Mouse (Mus musculus): Measurements from ENCODE around the gene Mrps2.
"Not testable (repeated sequence)": the region's sequence is repeated elsewhere in the genome, so short reads cannot be mapped to it uniquely, and the experiment has no call there.

Mrps2 gene

DNA sequence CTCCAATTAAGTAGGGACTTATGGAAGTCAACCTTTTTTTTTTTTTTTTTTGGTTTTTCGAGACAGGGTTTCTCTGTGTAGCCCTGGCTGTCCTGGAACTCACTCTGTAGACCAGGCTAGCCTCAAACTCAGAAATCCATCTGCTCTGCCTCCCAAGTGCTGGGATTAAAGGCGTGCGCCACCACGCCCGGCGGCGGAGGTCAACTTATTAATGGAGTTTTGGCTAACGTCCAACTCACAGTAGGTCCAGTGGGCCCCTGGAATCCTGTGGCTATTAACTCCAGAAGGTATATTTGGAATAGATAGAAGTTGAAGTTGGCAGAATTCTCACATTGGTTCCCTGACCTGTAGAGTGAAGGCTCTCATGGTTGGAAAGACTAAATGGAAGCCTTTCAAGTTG lies 4.1 kb downstream of the Mrps2 start:
- DNase-seq (ENCODE audit: low read depth, low spot score), result not testable (repeated sequence)

DNA sequence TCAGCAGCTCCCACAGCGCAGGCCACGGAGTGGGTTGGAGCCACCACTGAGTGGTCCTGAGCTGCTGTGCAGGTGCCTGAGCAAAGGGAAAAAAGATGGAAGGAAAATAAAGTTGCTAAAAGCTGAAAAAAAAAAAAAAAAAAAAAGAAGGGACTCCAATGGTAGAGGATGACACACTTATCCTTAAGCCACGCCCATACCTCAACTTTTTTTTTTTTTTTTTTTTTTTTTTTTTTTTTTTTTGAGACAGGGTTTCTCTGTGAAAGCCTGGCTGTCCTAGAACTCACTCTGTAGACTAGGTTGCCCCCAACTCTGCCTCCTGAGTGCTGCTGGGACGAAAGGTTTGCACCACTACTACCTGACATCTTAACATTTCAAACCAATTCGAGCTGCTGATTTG lies 10.1 kb downstream of the Mrps2 start:
- DNase-seq (ENCODE audit: low read depth, low spot score), result not testable (repeated sequence)

DNA sequence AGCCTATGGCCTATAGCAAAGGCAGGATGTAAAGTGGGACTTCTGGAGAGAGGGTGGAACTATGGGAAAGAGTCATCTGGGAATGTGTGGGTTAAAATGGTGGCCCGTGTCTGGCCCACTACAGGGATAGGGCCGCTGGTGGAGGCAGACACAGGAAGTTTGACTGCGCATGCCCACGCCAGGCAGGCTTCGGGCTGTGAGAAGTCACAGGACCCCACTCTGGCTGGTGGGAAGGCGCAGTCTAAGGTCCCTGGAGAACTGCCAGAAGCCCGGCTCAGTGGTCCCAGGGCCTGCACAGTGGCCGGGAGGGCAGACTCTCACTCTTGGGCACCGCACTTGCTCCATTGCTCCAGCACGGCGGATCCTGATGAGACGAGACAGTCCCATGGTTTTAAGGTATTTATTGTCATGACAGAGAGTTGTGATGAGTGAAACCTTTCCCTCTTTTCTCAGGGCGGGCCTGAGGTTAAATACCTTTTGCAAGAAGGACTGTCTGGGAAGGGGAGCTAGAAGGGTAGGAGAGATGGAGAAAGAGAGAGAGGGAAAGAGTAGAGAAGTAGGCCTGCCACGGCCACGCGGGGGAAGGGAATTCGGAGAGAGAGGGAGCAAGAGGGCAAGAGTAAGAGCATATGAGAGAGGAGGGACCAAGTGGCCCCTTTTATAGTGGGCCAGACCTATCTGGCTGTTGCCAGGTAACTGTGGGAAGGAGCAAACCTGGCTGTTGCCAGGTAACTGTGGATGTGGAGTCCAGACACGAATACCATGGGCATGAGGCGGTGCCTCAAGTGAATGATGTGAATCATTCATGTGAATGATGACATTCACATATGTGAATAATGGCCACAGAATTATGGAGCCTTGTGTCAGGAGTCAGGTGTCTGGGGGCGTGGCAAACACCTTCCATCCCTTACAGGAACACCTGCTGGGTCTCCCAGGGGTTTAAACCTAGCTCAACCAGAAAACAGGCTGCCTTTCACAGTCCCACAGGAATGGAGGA lies 11.6 kb downstream of the Mrps2 start:
- DNase-seq (ENCODE audit: low read depth, low spot score), result peak; percentile 8

DNA sequence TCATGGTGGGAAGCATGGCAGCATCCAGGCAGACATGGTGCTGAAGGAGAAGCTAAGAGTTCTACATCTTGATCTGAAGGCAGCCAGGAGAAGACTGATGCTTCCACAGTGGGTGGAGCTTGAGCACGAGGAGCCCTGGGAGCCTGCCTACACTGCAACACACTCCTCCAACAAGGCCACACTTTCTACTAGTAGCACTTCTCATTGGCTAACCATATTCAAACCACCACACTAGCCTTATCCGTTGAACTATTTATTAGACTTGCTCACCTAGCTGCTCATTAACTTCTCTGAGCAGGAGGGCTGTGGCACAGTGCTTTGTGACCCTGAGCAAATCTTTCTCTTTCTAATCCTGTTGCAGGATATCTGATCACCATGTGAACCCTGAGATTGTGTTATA lies 16.0 kb downstream of the Mrps2 start:
- DNase-seq (ENCODE audit: low read depth, low spot score), result no peak

DNA sequence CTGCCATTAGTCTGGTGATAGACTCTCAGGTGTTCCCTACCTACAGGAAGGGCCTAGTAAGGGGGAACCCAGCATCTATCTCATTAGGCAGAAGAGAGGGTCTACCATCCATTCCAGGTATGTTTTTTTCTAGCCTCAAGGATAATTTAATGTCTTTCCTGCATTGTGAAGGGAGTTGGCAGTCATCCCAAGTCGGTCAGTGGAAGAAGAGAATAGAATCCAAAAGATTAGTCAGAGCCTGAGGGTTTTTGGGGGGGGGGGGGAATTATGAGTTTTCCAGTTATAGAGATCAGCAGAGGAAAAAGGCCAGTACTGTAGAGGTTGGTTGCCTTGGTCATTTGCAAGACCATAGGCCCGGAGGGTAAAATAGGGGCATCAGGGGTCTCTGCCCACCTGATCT lies 26.7 kb downstream of the Mrps2 start:
- DNase-seq (ENCODE audit: low read depth, low spot score), result no peak

DNA sequence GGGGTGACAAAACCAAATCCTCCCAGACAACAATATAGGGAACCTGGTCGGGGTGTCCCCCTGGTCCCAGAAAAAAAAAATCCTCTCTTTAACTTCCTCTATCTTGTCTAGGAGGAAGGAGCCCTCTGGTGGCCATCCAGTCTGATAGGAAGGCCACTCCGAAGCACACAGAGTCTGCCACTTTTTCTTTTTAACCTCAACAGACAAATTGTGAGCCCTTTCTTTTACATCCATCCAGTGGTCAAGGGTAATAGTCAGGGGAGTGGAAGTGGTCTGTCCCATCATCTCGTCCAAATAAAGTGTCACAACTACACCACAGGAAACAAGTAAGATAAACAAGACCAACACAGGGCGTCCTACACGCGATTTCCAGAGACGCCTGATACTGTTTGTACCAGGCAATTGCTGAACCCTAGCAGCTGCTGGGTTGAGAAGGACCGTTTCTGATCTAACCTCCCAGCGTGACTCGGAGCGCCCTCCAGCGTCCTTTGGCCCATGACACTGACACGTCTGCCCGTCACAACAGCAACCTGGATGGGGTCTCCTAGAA lies 27.4 kb downstream of the Mrps2 start:
- no peak for DNase-seq (ENCODE audit: low read depth, low spot score)

DNA sequence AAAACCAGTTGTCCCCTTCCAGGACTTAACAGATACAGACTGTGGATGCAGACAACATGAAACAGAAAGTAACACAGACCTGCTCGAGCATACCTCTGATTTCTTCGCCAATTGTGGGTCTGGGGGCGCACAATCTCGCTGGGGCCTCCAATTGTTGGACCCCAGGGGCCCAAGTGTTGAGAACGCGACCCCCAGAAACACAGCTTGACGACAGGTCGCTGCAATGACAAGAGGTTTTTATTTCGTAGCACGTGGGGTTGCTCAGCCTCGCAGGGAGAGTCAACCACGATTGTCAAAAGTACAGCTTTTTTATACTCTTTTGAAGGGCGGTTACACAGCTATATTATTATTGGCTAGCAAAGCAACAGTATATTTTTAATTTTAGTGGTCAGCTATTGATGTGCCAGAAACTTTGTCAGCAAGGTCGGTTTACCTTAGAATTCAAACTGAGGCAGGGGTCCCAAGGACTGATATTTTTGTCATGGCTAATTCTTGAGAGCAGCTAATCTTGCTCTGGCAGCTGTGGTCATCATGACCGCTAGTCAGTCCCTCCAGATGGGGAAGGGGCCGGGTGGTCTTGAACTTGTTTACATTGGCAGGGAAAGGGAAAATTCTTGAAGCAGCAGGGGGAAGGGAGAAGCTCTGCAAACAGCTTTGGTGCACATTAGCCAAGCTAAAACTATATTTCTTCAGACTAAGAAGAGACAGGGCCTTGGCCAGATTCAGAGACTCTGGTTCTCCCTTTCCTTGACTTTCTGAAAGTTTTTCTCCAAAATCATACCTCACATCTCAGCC lies 28.1 kb downstream of the Mrps2 start:
- DNase-seq (ENCODE audit: low read depth, low spot score), result no peak

DNA sequence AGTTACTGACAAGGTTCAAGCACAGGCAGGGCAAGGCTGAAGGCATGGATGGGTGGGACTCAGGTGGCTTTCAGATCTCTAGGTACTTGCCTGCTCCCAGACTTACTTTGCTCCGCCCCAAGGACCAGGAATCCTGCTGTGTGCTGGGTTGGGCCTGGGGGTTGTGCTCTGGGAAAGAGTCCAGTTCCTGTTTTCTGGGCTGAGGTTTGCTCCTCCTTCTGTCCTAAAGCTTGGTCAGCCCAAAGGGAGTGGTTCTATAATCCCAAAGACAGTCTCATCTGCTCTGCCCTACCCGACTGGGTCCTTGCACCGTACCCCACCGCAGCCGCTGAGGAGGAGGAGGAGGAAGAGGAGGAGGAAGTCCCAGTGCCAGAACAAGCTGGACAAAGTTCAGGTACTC lies 28.8 kb downstream of the Mrps2 start, which contains the start of gene Gbgt1:
Gbgt1 (plus strand) TSS at position 221 of the 400 bp plus-strand sequence.
- no peak for DNase-seq (ENCODE audit: low read depth, low spot score)

DNA sequence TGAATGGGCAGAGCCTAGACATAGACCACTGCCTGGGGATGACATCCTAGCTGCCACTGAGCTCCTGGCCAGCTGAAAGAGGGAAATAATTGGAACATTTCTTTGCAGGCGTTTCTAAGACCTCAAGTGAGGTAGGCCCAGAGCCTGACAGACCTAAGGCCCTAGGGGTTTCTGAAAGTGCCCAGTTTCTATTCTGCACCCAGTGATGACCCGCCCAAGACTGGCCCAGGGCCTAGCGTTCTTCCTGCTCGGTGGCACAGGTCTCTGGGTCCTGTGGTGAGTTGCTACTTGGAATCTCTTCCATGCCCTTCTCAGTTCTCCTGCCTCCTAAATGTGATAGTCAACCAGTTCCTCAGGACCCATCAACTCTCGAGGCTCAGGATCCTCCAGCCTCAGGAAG lies 29.7 kb downstream of the Mrps2 start:
- DNase-seq (ENCODE audit: low read depth, low spot score), result no peak

DNA sequence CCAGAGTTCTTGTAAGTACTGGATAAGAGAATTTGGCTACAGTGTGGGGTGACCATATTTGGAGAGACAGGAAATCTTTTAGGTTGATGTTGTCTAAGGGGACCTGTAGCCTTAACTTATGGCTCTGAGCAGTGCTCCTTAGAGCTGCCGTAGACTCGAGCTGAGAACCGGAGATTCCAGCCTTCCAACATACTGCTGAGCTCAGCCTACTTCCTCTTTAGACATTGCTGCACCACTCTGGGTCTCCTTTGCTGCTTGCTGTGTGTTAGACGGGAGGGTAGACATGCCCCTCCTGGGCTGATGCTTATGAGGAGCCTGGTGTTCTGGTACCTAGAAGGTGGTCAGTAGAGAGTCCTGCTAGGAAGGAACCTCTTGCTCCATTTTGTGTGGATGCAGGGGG lies 30.6 kb downstream of the Mrps2 start:
- DNase-seq (ENCODE audit: low read depth, low spot score), result no peak

DNA sequence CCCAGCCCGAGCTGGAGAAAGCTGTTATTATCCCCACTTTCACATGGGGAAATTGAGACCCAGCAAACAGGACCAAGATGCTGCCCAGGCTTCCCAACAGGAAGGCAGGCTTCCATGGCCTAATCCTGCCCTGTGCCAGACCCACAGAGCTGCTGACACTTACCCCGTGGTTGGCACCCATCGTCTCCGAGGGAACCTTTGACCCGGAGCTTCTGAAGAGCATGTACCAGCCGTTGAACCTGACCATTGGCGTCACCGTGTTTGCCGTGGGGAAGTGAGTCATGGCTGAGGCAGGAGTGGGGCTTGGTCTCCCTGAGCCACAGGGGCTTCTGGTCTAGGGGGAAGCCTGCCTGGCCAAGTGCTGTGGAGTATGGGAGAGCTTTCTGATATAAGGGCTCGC lies 35.1 kb downstream of the Mrps2 start:
- no peak for DNase-seq (ENCODE audit: low read depth, low spot score)

DNA sequence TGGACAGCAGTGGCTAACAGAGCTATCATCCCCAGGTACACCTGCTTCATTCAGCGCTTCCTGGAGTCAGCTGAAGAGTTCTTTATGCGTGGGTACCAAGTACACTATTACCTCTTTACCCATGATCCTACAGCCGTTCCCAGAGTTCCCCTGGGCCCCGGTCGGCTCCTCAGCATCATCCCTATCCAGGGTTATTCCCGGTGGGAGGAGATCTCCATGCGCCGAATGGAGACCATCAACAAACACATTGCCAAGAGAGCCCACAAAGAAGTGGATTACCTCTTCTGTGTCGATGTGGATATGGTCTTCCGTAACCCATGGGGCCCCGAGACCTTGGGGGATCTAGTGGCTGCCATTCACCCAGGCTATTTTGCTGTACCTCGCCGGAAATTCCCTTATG lies 36.8 kb downstream of the Mrps2 start:
- DNase-seq (ENCODE audit: low read depth, low spot score), result no peak

DNA sequence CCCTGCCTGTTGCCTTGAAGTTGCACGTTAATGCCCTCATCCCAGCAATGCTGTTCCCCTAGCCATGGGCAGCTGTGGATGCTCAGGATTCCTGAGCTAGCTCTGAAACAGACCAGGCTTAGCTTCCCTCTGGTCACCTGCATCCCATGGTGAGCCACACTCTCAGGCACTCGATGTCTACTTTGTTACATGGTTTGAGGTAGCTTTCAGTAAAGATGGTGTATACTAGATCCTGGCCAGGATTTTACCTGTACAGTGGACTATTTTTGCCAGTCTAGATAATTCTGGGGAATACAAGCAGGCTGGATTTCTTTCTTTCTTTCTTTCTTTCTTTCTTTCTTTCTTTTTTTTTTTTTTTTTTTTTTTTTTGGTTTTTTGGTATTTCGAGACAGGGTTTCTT lies 37.9 kb downstream of the Mrps2 start, which contains the start of gene Gm10134:
Gm10134 (plus strand) TSS at position 301 of the 400 bp plus-strand sequence.
- no peak for DNase-seq (ENCODE audit: low read depth, low spot score)

DNA sequence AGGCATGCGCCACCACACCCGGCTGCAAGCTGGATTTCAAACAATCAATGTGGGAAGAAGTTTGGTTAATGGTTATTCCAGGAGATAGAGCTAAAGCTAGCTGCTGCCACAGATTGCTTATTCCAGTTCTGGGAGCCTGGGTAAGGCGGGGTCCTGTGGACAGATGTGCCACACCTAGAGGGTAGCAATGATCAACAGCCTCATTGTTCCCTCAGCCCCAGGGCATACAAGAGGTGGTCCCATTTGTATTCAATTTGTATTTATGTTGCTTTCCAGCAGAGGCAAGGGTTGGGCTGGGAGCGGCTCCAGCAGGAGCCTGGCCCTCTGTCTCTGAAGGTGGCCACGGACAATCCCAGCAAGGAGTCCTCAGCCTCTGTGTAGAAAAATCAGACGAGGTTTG lies 38.4 kb downstream of the Mrps2 start:
- no peak for DNase-seq (ENCODE audit: low read depth, low spot score)

DNA sequence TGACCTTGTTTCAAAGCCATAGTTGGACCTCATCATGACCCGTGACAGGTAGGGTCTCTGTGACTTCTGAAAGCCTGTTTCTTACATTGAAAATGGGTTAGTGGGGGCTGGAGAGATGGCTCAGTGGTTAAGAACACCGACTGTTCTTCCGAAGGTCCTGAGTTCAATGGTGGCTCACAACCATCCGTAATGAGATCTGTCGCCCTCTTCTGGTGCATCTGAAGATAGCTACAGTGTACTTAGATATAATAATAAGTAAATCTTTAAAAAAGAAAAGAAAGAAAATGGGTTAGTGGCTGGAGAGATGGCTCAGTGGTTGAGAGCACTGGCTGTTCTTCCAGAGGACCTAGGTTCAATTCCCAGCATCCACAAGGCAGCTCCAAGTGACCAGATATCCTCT lies 43.7 kb downstream of the Mrps2 start:
- DNase-seq (ENCODE audit: low read depth, low spot score), result not testable (repeated sequence)

DNA sequence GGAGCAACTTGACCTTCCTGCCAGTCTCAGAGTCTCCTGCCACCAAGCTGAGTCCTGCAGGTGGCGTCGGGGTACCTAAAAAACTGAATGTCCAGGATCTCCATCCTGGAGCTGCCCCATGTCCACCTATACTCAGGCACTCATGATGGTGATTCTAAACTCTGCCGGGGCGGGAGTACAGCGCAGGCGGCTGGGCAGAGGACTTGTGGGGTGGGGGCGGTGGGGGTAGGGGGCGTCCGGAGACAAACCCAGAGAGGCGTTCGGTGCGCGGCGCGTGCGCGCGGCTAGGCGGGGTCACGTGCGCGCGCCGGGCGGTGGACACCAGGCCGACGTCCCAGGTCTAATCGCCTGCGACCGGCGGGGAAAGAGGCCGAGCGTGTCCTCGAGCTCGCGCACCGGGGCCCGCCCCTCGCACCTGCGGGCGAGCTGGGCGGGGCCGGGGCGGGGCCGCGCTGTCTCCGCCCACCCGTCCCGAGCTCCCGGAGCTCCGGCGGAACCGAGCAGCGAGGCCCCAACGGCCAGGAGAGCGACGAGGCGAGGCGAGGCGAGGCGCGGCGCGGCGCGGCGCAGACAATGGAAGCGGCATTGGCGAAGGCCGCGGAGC lies 45.0 kb downstream of the Mrps2 start, which contains the start of gene Ralgds:
Ralgds (plus strand) TSS at position 328 of the 604 bp plus-strand sequence.
- DNase-seq (ENCODE audit: low read depth, low spot score), result peak; percentile 64

DNA sequence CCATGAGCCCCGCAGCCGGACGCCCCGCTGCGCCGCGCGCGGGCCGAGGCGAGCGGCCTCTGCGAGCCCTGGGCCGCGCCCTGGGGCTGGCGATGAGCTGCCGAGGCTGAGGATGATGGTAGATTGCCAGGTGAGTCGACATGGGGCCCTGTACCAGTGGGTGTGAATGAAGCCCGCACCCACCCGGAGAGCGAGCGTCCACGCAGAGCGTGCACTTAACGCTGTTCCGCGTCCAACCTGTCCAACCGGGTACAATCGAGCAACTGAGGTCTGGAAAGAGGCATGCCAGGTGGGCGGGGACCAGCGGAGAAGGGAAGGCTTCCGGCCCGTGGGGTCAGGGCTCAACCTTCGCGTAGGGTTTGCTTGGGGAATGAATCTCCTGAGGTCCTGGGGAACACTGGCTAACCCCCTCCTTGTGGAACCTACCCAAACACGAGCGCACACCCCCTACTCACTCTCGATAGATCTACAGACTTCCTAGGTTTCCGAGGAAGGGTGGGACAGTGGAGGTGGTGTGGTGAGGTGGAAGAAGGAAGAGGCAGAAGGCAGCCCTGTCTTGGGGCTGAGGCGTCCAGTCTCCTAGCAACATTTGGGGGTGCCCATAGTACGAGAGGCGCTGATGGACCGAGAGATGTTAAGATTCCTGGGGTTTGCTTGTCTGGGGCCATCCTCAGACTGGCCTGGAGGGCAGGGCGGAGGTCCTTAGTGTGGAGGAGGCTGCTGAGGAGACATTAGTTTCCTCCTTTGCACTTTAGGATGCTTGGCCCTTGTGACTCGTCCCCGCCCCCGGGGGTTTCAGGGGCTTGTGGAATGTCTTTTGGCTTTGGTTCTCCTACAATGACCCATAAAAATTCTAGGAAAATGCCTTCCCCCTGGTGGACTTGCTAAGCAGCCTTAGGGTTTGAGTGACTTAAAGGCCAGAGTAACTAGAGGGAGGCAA lies 45.8 kb downstream of the Mrps2 start:
- DNase-seq (ENCODE audit: low read depth, low spot score), result no peak

DNA sequence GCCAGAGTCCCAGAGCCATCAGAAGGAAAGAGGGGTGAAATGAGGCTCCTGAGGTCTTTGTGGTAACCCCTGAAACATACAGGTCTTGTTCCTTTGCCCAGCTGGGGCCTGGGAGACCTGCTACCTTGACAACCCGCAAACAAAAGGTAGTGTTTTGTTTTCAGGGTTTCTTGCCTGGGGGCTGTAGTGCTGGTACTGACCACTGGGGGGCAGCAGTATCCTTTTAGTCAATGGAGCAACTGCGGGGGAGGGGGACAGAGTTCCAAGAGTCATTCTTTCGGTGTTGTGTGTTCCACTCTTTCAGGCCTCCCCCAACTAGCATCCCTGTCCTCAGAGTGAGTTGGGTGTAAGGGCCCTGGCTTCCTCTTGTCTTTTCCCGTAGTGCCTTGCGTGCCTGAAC lies 46.6 kb downstream of the Mrps2 start:
- DNase-seq (ENCODE audit: low read depth, low spot score), result peak; percentile 93

DNA sequence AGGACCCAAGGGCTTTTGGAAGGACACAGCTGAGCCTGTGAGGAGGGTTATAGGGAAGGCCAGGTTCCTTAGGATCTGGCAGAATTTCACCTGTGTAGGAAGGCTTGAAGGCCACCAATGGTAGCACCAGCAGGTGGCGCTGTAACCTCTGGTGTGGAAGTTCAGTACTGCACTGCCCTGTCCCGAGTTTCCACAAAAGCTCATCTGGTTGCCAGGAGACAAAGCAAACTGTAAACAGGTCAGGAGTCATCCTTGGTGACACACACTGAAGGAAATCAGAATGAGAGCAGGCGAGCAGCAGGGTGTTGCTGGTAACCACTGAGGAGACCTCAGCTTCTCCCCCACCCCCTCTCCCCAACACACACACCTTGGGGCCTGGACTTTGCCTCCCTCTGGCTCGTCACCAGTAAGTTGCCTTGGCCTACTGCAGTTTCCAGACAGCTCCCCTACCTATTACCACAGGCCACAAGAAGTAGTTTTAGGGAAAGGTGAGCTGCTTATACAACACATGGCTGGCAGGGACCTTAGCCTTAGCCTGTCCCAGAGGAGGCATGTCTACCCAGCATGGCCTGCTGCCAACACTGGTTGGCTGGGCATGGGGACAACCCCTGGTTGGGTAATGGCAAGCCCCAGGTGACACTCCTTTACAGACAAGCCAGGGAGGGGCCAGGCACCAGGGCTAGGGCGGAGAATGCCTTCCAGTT lies 49.5 kb downstream of the Mrps2 start:
- peak; percentile 85 for DNase-seq (ENCODE audit: low read depth, low spot score)

DNA sequence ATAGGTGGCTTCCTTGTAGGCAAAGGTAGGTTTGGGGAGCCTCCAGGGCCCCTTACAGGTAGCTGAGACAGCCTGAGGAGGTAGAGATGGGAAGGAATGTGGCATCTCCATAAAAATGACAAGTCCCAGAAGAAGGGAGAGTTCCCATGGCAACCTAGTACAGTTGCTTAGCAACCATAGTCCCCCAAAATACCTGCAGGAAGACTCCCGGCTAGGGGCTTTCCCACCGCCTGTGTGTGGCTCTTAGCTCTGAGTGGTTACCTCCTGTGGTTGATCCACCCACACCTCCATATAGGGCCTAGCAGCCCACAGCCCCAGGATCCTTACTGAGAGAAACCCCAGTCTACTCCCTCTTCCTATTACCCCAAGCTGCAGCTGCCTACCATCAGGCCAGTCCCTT lies 50.4 kb downstream of the Mrps2 start:
- no peak for DNase-seq (ENCODE audit: low read depth, low spot score)

All from forelimb bud, embryonic 11.5 days (tissue).